Mouse (Mus musculus) bone marrow macrophage, adult 2 months (primary cell): Measurements from ENCODE around the gene Reep3. TPM values are rescaled to one million over a fixed set of nuclear protein-coding genes. Genes with fewer than 3 reads are reported as not detected.

ENCODE experiments used
- H3K27ac ChIP-seq: 2 replicates; pipeline ENCODE4 v1.5.1; 2012; ENCODE audit warnings: low read depth, low read length; ENCODE audit not compliant: insufficient read depth
- H3K4me1 ChIP-seq: 2 replicates; pipeline ENCODE4 v1.6.1; 2012; ENCODE audit warnings: low read length; ENCODE audit not compliant: control insufficient read depth, insufficient read depth
- H3K4me3 ChIP-seq: 2 replicates; pipeline ENCODE4 v1.5.1; 2012; ENCODE audit warnings: mild to moderate bottlenecking, low read length, moderate library complexity; ENCODE audit not compliant: insufficient read depth
- CTCF ChIP-seq: IDR thresholded peaks from 2 replicates; pipeline ENCODE4 v1.5.1; 2012; ENCODE audit warnings: low read depth, mild to moderate bottlenecking, low read length, moderate library complexity
- POLR2A ChIP-seq: IDR thresholded peaks from 2 replicates; pipeline ENCODE4 v1.6.1; 2012; ENCODE audit warnings: mild to moderate bottlenecking, low read depth, low read length, borderline replicate concordance
- polyA plus RNA-seq: library from polyadenylated mRNA; stranded (reverse); fragments of >200 nt; gene quantifications from 2 replicates; pipeline ENCODE4 v1.2.4, GENCODE M21; 2012; ENCODE audit not compliant: missing spikeins, insufficient read depth, insufficient read length

Reep3 gene
- polyA plus RNA-seq, 1 experiment = 69.2 TPM

- Histone ChIP-seq H3K27ac (no peak overlapping the region), H3K4me3 (no peak overlapping the region), H3K4me1 (peaks cover 53% of the 10 kb centered on the region)
- TF ChIP-seq CTCF (no peak), POLR2A (no peak)
Measured at GRCm38 (mm10) chr10:67045192-67045899, 51.4 kb downstream of the Reep3 start.

GRCm38 (mm10) chr10:67044346-67044745, 52.4 kb downstream of the Reep3 start:
- Histone ChIP-seq H3K4me1 (peaks cover 45% of the 10 kb centered on the region), H3K27ac (no peak overlapping the region), H3K4me3 (no peak overlapping the region)
- TF ChIP-seq POLR2A (no peak), CTCF (no peak)

GRCm38 (mm10) chr10:67043236-67043635, 53.5 kb downstream of the Reep3 start:
- peak overlapping the region; percentile 72 for H3K27ac ChIP-seq
- H3K4me3 ChIP-seq = no peak overlapping the region
- TF ChIP-seq POLR2A = no peak
- H3K4me1 ChIP-seq = peaks cover 37% of the 10 kb centered on the region

GRCm38 (mm10) chr10:67040410-67040809, 56.3 kb downstream of the Reep3 start:
- TF ChIP-seq CTCF (no peak), POLR2A (no peak)
- Histone ChIP-seq H3K4me1 (peaks cover 32% of the 10 kb centered on the region), H3K27ac (no peak overlapping the region), H3K4me3 (no peak overlapping the region)

GRCm38 (mm10) chr10:67039001-67039400, 57.7 kb downstream of the Reep3 start:
- H3K4me1 ChIP-seq = peaks cover 26% of the 10 kb centered on the region
- no peak for TF ChIP-seq POLR2A
- no peak for TF ChIP-seq CTCF
- H3K27ac ChIP-seq = no peak overlapping the region
- H3K4me3 ChIP-seq = no peak overlapping the region

GRCm38 (mm10) chr10:67036542-67036941, 60.2 kb downstream of the Reep3 start:
- no peak for TF ChIP-seq POLR2A
- H3K4me3 ChIP-seq = no peak overlapping the region
- peaks cover 14% of the 10 kb centered on the region for H3K4me1 ChIP-seq
- H3K27ac ChIP-seq = peak overlapping the region; percentile 26; the same call in 1 of the 2 replicates

- H3K27ac ChIP-seq = peak overlapping the region; percentile 26; the same call in 1 of the 2 replicates
- H3K4me3 ChIP-seq = no peak overlapping the region
- TF ChIP-seq POLR2A = no peak
- no peak for TF ChIP-seq CTCF
- peaks cover 15% of the 10 kb centered on the region for H3K4me1 ChIP-seq
Measured at GRCm38 (mm10) chr10:67036141-67036540, 60.6 kb downstream of the Reep3 start.

- no peak overlapping the region for H3K27ac ChIP-seq
- peaks cover 25% of the 10 kb centered on the region for H3K4me1 ChIP-seq
- TF ChIP-seq CTCF (no peak), POLR2A (no peak)
- H3K4me3 ChIP-seq = no peak overlapping the region
Measured at GRCm38 (mm10) chr10:67031186-67031585, 65.6 kb downstream of the Reep3 start.

- H3K4me3 ChIP-seq = no peak overlapping the region
- no peak overlapping the region for H3K27ac ChIP-seq
Measured at GRCm38 (mm10) chr10:67029297-67029696, 67.4 kb downstream of the Reep3 start.

GRCm38 (mm10) chr10:67026375-67026774, 70.4 kb downstream of the Reep3 start:
- H3K27ac ChIP-seq = peak overlapping the region; percentile 90
- H3K4me1 ChIP-seq = peaks cover 38% of the 10 kb centered on the region
- no peak overlapping the region for H3K4me3 ChIP-seq
- TF ChIP-seq CTCF (no peak), POLR2A (no peak)

More at GRCm38 (mm10) chr10:67029297-67029696, 67.4 kb downstream of the Reep3 start:
- TF ChIP-seq CTCF (no peak), POLR2A (no peak)
- H3K4me1 ChIP-seq = peaks cover 33% of the 10 kb centered on the region
